Mouse (Mus musculus) heart, postnatal 10 days (tissue): ENCODE measurements around the gene Fam217a. TPM values are rescaled to one million over a fixed set of nuclear protein-coding genes. Genes with fewer than 3 reads are reported as not detected.
"Not testable (repeated sequence)": the region's sequence is repeated elsewhere in the genome, so short reads cannot be mapped to it uniquely, and the experiment has no call there.

Experiments
- DNase-seq, 2 experiments: peaks; one replicate each; pipeline ENCODE4 v3.0.0; 2021
- intact Hi-C: fragments of 180-260 bp; cut with DNase I; formaldehyde crosslinking; loops from one replicate; pipeline ENCODE4 v1.15.1; 2025
- total RNA-seq, 2 experiments: library from RNA; stranded (reverse); gene quantifications; 2 replicates each; pipeline ENCODE4 v1.2.3; 2021

Fam217a gene
- total RNA-seq, 2 experiments from 2014 or later, result 0.27 to 0.29 TPM

DNA sequence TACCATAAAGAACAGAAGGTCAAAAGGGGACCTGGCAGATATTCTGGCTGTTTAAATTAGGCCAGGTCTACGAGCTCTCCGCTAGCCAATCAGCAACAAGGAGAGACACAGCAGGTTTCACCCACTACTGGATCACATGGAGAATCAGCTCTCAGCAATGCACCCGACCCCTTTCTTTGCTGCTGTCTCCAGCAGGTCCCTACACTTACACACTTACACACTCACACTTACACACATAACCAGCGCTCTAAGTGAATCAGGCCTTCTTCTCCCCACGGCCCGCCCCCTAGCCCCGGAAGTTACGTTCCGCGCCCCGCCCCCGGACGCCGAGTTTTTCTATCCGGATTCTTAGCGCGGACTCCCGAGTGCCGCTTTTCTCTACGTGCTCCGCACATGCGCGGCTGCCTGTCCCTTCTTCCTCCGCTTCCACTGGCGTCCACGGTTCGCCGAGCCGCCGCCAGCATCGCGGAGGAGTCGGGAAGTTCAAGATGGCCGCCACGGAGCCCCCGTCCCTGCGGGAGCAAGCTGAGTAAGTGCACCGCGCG lies 48.9 kb downstream of the Fam217a start, which contains the start of gene Prpf4b:
TSS of gene Prpf4b (plus strand) at position 137 of the 545 bp plus-strand sequence.
- intact Hi-C loops, result loop anchor here (10.0 kb wide), 1 partner anchor 830 kb away; no protein-coding TSS in a partner anchor
- DNase-seq, result peak; percentile 95

DNA sequence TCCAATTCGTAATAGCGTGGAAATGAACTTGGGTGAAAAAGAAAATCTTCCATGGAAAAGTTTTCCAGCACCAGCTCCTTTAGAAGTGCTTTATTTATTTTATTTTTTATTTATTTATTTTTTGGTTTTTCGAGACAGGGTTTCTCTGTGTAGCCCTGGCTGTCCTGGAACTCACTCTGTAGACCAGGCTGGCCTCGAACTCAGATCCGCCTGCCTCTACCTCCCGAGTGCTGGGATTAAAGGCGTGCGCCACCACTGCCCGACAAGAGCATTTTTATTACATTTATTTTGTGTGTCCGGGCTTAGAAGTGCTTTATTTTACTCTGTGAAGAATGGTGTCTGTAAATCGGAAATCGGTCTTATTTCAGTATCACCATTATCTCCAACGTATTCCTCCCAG lies 49.4 kb downstream of the Fam217a start:
- intact Hi-C loops, result loop anchor here (5.0 to 10.0 kb wide), 2 partner anchors 147 to 830 kb away; no protein-coding TSS in a partner anchor
- peak in 1 of 2 experiments; percentile 28 for DNase-seq

GRCm38 (mm10) chr13:34873801-34874681 lies 50.1 kb downstream of the Fam217a start:
- intact Hi-C loops, result loop anchor here (5.0 to 10.0 kb wide), 2 partner anchors 147 to 829 kb away; no protein-coding TSS in a partner anchor
- DNase-seq, result peak; percentile 97

DNA sequence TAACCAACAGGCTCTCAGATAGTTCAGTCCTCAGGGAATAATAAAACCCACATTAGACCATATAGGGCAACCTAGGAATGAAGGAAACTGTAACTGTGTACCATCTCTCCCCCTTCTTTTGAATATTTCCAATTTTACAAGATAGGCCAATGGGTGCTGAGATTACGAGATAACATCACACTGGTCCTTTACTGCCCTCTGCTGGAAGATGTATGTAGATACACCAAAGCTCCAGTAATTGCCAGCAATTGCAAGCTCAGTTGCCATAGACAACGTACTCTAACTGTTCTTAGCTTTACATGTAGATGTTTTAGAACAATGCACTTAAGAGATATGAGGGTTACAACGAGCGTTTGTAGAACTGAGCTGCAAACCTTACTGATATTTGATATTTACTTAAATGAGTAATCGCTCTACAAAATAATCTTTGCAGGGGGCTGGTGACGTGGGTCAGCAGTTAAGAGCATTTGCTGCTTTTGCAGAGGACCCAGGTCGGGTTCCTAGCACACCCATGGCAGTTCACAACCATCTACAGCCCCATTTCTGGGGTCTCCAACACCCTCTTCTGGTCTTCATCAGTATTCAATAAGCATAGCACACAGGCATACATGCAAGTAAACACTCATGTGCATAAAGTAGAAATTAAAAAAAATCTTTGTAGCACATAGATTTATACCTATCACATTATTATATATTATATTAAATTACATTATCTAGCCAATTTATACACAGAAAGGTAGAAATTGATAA lies 59.5 kb downstream of the Fam217a start:
- DNase-seq, result peak; percentile 55 to 66
- intact Hi-C loops, result loop anchor here (1.0 to 5.0 kb wide), 4 partner anchors 72 to 678 kb away; no protein-coding TSS in a partner anchor

DNA sequence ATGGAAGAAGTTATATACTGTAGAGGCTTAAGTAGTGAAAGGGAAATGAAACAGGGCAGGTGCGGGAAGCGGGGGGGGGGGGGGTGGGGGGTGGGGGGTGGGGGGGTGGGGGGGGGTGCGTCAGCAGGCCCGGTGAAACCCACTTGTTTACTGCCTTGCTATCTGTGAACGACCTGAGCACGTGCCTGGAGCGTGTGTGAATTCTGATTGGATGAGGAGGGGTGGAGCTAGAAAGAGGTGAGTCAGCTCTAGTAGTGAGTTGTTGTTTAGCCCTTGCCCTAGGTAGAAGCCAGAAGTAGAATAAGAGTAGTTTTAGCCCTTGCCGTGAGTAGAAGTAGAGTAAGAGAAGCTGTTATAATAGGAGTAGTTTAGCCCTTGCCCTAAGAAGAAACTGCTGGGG lies 62.9 kb downstream of the Fam217a start:
- intact Hi-C loops, result loop anchor here (5.0 kb wide), 2 partner anchors 69 to 124 kb away; no protein-coding TSS in a partner anchor
- not testable (repeated sequence) for DNase-seq

Other genes starting within 250 kb of the Fam217a start
- gene Fam50b, start 189.5 kb downstream of the Fam217a start, total RNA-seq, result not detected
- 10 to 100 TPM; 43.9 to 47.6 TPM for gene Prpf4b, start 49.0 kb downstream of the Fam217a start, total RNA-seq
- not detected for gene 4933417A18Rik, start 99 bp upstream of the Fam217a start, total RNA-seq
- gene Eci3, start 39.5 kb upstream of the Fam217a start, total RNA-seq, result 1 to 10 TPM; 2.3 to 3.2 TPM
- gene Eci2, start 102.8 kb upstream of the Fam217a start, total RNA-seq, result 100 to 1,000 TPM; 295 to 312 TPM